Mouse (Mus musculus): Measurements from ENCODE around the gene Col13a1.

The Col13a1 gene

DNA sequence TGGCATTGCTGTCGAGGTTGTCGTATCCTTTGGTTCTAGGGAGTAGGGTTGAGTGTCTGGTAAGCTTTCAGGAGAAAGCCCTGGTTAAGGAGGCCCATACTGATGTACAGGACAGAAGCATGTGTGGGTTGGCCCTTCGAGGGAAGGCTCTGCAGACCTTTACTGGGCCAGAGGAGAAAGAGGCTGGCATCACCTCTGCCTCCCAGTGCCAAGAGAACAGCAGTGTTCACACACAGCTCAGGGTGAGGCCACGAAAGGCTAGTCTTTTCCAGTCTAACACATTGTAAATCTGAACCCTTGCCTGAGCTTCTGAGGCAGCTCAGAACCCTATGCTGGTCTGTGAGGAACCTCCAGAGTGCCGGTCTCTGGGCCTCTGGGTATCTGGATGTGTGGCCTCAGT, 84.3 kb downstream of the Col13a1 start:
- DNase-seq, result no peak

DNA sequence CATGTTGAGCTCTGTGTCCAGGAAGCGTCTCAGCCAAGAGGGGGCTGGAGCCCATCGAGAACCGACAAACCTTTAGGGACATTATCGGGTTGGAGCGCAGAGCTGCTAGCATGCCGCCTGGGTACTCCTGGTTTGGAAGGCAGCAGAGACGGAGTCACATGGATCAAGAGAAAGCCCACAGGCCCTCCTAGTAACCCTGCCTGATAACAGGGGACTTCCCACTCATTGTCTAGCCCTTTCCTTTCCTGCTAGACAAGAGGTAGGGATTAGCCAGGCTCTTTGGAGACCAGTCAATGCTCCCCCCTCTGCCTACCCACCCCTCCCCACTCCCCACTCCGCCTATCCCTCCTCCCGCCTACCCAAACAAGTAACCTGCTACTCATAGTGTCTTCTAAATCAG, 87.8 kb downstream of the Col13a1 start:
- DNase-seq, result no peak

DNA sequence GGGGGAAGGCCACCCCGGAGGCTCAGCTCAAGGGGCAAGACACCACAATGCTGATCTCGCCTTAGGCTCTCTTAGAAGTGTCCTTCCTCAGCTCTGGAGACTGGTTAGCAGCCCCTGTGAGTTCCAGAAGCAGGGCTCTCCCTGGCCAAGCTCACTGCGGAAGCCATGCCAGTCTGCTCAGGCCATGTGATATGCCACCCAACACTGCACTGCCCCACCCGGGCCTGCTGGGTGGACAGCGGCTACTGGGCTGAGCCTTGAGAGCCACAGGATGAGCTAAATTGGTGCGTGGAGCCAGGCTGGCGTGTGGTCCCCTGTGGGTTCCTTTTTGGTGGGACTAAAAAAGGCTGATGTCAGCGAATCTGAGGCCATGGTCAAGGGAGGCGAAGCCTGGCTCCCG, 88.6 kb downstream of the Col13a1 start:
- DNase-seq, result no peak

DNA sequence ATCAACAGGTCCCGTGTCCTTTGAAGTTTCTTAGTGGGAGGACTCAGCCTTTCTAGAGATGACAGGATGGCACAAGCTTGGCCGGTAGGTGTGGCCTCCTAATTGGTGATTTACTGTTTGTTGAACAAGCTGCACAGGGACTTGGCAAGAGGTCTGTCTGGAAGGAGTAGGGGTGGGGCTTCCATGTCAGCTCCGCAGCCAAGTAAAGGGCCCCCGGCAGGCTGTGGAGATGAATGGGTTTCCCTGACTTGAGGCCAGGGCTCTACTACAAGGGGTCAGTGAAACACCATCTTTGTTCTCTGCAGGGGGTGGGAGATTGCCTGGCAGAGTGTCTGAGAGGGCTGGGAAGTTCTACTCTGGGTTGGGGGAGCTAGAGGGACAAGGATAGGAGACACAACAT, 99.5 kb downstream of the Col13a1 start:
- DNase-seq, result no peak

DNA sequence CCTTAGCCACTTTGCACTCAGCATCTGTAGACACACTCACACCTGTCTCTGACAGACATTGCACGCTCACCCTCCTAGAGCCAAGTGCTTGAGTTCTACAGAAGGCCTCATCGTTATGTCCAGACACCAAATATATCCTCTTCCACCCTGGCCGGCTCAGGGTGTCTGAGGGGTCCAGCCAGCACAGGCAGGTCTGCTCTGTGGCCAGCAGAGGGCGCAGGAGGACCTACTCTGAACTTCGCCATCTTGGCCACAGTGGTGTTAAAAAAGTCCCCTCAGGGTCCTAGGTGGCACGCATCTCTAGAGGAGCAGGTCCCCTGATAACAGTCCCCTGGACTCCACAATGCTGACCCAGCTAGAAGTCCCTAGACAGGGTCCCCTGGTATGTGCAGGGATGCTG, 101.1 kb downstream of the Col13a1 start:
- DNase-seq, result peak; percentile 33 to 64

DNA sequence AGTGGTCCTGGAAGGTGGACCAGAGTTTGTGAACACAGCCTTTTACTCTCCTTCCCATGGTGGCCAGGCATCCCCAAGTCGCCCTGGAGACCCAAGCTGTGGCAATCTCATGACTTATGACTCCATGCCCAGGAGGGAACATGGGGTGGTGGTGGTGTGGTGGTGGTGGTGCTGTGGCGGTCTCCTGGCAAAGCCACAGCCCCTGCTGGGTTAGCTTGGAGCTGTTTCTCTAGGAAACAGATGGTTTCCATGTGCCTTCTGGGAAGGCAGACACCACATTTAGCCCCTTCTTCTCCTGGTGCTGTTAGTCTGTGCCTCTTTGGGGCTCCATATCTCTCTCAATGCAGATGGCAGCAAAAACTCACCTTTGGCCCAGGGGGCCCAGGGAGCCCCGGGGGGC, 109.1 kb downstream of the Col13a1 start:
- DNase-seq, result peak; percentile 54 to 58

DNA sequence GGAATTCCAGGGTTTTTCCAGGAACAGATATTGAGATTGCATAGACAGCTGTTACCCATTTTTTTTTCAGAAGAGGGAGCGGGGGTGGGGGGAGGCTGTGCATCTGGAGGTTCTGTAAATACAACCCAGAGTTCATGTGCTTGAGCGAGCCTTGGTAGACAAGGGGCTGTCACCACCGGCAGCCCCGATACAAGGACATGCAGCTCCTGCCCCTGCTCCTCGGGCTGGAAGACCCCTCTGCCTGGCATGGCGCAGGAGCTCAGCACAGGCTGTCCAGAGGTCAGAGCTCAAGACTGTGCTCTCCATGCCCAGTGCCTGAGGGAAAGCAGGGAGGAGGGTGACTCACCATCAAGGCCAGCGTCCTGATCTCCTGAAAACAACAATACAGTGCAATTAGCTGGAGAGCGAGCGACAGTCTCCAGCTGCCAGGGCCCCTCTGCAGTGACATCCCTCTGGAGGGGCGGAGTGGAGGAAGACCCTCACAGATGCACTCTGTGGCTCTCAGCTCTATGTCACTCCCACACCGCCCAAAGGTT, 112.8 kb downstream of the Col13a1 start:
- DNase-seq, result no peak

DNA sequence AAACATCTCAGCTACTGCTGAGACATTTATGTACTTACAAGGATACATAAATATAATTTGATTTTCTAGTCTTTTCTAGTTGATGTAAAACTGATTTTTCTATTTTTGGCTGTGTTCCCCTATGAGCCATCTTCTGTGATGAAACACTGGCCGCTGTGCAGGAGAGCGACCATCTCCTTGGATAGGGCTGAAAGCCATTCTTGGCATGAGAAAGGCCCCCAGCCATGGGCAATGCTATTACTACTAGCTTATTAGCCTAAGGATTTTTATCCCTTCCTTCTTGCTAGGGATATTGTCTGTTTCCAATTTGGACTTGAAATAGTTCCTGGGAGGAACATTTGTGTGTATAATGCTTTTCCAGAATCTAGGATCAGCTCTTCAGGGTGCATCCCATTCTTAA, 119.5 kb downstream of the Col13a1 start:
- no peak for DNase-seq

DNA sequence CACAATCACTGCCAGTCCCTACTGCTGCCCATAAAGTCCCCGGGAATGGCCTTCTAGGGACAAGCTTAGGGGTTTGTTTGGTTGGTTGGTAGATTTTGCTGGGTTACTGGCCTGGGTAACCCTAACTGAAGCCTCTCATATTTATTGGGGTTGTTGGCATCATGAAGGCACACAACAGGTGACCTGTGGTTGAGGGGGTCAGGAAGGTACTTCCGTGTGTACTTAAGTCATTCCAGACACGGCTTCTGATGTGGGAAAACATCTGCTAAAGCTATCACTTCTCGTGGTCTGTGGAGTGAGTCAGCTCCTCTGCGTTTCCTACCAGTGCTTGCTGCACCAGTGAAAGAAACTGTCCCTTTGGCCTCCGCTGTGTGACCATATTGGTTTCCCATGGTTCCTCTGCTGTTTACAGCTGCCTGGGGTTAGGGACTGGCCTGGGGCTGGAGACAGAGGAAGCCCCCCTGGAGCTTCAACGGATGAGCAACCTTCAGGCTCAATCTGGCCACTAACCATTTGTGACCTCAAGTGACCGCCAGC, 123.7 kb downstream of the Col13a1 start:
- DNase-seq, result no peak

DNA sequence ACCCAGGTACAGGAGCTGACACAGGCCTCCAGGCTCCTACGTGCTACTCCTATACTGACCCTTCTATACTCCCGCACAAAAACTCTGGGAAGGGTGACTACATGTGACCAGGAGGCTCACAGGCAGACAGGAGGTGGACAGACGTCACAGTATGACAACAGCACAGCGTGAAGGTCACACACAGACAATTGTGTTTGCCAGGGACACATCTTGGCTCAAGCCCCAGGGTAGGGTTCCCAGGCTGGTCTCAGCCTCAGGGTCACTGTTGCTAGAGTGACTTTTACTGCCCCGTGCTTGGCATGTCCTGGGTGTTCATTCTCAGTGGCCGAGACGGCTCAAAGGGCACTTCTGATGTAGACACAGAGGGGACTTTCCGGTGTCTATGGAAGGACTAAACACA, 126.1 kb downstream of the Col13a1 start:
- no peak for DNase-seq

DNA sequence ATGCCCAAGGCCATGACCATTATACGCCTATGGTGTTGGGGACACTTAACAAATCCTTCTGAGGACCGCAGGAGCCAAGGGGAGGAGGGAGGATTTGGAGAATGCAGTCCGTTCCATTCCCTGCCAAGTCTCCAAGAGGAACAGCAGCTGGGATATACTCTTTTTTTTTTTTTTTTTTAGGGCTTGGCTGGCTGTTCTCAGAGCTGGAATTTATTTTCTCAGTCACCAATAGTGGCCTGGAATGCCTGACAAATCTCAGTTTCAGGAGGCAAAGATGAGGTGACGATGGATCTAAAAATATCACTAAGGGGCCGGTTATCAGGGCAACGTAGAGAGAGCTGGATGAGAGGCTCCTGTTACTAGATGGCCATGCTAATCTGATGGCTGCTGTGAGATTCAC, 130.4 kb downstream of the Col13a1 start:
- no peak for DNase-seq

DNA sequence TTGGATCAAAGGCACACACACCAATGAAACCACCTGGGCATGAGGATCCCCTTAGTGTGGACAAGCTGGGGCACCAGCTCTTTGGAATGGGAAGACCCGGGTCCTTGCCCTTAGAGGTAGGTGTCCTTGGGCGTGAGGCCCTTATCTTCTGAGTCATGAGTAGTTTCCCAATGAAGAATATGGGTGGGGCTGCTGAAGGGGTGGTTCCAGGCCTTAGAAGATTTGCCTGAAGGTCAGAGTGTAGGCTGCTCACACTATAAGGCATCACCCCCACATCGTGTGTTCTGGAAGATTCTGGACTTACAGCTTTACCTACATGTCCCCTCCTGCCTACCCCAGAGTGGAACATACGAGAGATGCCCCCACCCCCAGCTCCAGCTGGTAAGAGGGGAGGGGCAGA, 133.4 kb downstream of the Col13a1 start:
- DNase-seq, result no peak

DNA sequence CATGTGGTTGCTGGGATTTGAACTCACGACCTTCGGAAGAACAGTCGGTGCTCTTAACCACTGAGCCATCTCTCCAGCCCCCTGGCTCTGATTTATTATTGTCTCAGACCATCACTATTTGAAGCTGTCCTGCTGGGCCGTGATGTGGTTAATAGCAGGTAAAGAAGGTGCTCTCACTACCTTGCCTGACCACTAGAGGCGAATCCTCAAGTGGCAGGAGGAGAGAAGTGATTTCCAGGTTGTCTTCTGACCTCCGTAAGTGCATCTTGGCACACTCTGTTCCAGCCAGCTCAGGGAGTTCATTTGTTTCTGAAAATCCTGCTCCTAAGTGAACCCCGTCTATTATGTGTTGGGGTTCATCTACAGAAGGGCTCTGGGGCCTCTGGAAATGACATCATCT, 134.4 kb downstream of the Col13a1 start:
- no peak for DNase-seq

DNA sequence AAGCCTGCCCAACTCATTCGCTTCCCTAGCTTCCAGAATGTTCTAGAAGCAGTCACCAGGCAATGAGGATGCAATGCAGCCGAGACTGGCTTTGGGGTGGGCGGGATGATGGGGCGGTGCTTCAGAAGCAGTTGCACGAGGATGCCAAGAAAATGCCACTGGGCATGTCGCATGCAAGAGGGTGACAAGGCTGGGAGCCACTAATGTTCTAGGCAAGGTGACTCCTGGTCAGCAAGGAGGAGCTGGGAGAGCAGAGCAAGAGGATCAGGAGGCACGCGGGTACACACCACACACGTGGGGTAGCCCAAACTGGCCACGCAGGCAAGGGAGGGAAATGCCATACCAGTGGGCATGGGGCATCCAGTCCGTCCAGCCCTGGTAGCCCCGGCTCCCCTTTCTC, 136.6 kb downstream of the Col13a1 start:
- DNase-seq, result no peak

DNA sequence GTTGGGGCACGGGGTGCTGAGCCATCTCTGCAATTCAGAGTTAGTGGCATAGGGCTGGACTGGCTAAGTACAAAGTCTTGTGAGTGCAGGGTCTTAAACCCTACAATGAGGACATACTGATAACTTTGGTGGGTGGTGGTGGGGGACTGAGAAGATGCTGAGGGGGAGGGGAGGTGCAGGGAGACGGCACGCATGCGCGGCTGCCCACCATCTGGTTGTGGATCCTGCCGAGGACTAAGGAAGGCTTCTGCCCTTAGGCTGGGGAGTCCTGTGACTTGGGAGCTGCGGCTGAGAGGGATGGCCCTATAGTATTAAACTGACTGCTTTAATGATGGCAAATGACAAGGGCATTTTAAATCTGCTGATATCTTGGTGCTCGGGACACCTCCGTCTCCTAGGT, 139.6 kb downstream of the Col13a1 start:
- DNase-seq, result no peak

DNA sequence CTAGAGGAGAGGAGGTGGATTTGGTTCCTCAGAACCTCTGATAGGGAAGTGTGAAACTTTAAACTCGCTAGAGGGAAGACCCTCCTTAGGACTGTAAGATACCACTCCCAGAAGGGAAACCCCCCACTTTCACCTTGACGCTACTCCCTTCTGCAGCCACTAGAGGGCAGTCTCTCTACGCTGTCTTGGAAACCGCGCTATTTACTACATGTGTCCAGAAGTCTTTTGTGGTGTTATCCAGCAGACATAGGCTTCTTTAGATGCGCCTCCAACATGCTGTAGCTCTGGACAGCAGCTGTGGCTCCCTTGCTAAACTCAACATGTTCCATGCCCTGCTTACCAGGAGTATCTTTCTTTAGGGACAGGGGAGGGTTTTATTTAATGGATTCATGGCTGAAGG, 140.1 kb downstream of the Col13a1 start:
- DNase-seq, result peak; percentile 36 to 65

DNA sequence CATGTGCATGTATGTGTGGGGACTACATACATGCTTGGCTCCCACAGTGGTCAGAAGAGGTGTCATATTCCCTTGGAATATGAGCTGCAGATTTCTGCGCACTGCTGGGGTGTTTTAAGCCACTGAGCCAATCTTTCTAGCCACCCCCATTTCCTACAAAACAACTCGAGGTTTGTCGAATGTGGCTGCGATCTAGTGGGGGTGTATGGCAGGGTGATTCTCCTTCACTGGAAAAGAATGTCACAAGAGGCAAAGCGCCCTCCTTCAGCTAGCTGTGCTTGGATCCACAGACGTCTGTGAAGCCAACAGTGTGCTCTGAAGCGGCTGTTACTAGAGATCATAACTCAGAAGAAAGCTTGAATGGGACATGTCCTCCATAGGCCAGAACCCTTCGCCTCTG, 141.6 kb downstream of the Col13a1 start:
- no peak for DNase-seq

DNA sequence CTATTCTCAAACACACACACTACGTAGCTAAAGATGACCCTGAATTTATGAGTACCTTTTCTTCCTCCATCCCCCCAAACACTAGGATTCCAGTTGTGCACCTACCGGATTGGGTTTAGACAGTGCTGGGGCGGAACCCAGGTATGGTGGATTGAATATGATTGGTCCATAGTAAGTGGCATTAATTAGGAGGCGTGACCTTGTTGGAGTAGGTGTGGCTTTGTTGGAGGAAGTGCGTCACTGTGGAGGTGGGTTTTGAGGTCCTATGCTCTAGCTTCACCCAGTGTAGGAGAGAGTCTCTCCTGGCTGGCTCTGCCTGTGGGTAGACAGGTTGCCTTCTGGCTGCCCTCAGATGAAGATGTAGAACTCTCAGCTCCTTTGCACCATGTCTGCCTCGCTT, 144.6 kb downstream of the Col13a1 start:
- no peak for DNase-seq

DNA sequence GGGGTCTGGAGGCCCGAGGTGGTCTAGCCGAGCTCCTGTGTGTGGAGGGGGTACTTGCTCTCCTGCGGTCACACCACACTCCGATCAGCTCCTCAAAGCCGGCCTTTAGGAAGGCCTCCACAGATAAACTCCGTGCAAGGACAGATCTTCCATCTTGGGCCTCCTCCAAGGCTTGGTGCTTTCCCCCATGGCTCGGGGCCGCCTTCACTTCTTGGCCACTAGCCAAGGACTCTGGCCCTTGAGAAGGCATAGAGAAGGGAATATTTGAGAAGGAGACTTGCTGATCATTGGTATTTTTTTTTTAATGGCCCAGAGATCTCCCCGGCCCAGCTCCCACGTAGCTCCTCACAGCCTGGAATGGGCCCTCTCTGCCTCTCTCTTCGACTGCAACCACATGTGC, 146.2 kb downstream of the Col13a1 start:
- DNase-seq, result no peak

DNA sequence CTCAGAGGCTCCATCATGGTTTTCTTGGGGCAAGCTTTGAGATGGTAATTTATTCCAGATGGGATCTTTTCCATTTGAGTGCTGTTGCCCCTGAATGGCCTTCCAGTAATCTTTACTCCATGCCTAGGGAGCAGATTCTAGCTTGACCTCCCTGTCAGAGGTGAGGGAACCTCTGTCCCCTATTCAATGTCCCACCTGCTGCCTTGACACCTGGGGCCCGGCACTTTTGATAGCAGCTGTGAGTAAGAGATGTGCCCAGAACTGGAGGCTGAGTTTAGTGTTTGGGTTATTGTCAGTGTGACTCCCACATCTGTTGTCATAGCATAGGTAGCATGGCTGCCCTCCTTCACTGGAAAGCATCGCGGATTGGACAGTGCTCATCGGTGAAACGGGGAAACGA, 147.2 kb downstream of the Col13a1 start:
- DNase-seq, result no peak

DNA sequence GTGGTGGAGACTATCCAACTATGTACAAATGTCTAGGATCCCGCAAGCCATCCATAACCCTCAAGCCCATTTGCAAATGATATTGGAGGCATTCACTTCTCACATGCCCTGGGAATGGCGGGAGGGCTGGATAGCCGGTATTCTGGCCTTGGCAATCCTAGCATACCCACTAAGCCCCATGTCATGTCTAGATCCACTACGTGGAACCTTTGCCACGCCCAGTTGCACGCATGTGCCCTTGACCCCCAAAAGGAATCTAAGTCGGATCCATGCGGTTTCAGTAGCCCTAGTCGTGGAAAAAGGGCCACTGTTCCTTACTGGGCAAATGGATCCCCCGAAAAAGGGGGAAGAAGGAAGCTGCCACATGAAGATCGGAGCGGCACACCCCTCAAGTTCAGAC, 147.7 kb downstream of the Col13a1 start:
- no peak for DNase-seq

DNA sequence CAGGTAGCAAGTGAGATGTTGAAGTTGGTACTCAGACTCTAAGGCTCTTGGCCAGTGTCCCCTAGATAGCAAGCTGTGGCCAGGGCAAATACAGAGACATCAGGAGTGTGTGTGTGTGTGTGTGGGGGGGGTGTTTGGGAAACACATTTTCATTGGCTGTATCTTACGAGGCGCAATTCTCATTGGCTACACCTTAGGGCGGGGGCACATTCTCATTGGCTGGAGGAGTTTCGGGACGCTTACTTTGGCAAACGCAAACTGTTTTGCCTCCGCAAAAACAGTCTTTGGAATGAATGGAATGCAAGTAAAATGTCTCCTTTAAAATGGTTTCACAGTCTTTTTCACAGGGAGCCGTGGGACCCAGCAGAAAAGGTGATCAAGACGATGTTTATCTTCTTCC, 148.1 kb downstream of the Col13a1 start:
- no peak for DNase-seq

DNA sequence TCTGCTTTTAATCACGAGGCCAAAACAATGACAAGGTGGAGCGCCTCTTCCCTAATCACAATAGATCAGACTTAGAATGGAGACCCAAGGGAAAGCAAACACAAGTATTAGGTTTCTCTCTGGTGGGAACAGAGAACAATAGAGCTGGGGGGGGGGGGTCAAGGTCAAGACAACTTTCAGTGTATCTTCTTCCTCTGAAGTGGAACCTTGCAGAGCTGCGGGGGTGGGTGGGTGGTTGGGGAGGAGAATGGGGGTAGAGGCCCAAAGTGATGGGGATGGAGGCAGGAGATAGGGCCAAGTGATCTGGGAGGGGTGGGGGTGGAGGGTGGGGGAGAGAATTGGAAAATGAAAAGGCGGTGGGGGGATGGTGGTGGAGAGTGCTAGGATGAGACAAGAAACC, 149.9 kb downstream of the Col13a1 start:
- DNase-seq, result no peak

DNA sequence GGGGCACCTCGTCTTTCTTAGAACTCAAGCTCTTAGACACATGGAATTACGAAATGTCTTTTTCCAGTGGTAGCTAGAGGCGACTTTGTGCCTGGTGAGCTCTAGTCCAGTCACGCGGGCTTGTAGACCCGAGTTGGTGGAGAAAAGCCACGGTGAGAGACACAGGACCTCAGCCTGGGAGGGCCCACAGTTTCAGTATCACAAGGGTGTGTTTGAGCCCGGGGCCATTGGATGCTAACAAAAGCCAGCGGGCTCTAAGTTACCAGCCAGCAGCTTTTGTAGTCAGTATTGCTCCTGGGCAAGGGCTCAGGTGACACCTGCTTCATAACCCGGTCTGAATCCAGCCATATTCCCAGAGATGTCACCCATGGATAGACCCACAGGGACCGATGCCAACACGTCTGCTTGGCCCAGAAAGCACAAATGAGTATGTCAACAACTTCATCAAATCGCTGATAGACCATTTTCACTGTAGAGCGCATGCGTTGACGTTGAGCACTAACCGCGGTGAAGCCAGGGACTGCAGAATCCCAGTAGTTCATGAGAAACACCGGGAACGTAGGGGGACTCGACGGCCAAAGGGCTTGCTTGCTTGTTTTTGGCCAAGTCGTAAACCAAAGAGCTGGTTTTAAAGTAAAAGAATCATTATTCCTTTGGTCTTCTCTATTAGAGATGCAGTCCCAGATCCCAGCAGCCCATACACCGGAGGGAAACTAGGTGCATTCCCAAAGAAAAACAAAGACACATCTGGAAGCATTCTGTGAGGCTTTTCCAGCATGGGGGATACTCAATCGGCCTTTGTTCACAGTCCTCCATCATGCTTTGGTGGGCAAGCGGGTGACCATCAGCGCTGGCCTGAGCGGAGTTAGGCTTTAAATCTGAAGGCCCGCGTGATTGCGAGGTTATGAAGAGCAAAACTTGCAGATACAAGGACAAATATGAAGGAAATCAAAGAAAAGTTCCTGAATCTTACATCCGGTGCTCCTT, 150.7 kb downstream of the Col13a1 start:
- no peak for DNase-seq
